Mouse (Mus musculus): ENCODE measurements around the gene Atg10. TPM values are rescaled to one million over a fixed set of nuclear protein-coding genes. Genes with fewer than 3 reads are reported as not detected.
A peak's percentile ranks its signal among the peaks of the same experiment; 100 is the strongest.

Atg10 gene
- total RNA-seq, 1 experiment from 2014 or later = 18.2 TPM

GRCm38 (mm10) chr13:91011851-91012250, 211.9 kb downstream of the Atg10 start:
- no peak for DNase-seq

GRCm38 (mm10) chr13:90995034-90995629, 228.6 kb downstream of the Atg10 start:
- no peak for DNase-seq

GRCm38 (mm10) chr13:90993602-90994001, 230.2 kb downstream of the Atg10 start:
- DNase-seq = no peak

- peak; percentile 15 for DNase-seq
Measured at GRCm38 (mm10) chr13:90992948-90993347, 230.8 kb downstream of the Atg10 start.

- no peak for DNase-seq
Measured at GRCm38 (mm10) chr13:90988226-90988625, 235.5 kb downstream of the Atg10 start.

GRCm38 (mm10) chr13:90985417-90985816, 238.4 kb downstream of the Atg10 start:
- DNase-seq = no peak

GRCm38 (mm10) chr13:90984073-90984472, 239.7 kb downstream of the Atg10 start:
- no peak for DNase-seq

- no peak for DNase-seq
Measured at GRCm38 (mm10) chr13:90981798-90982197, 242.0 kb downstream of the Atg10 start.

- DNase-seq = no peak
Measured at GRCm38 (mm10) chr13:90980878-90981674, 242.7 kb downstream of the Atg10 start.

GRCm38 (mm10) chr13:90977057-90977456, 246.7 kb downstream of the Atg10 start:
- peak; percentile 37 for DNase-seq

GRCm38 (mm10) chr13:90973409-90973808, 250.4 kb downstream of the Atg10 start:
- no peak for DNase-seq

- DNase-seq = no peak
Measured at GRCm38 (mm10) chr13:90970259-90971017, 253.3 kb downstream of the Atg10 start.

- no peak for DNase-seq
Measured at GRCm38 (mm10) chr13:90968940-90969339, 254.8 kb downstream of the Atg10 start.

- DNase-seq = peak; percentile 89
Measured at GRCm38 (mm10) chr13:90967422-90967821, 256.3 kb downstream of the Atg10 start.

GRCm38 (mm10) chr13:90965996-90966395, 257.8 kb downstream of the Atg10 start:
- no peak for DNase-seq

- no peak for DNase-seq
Measured at GRCm38 (mm10) chr13:90964511-90964910, 259.3 kb downstream of the Atg10 start.

- DNase-seq = no peak
Measured at GRCm38 (mm10) chr13:90962836-90963760, 260.7 kb downstream of the Atg10 start.

GRCm38 (mm10) chr13:90960591-90960990, 263.2 kb downstream of the Atg10 start:
- DNase-seq = no peak

- no peak for DNase-seq
Measured at GRCm38 (mm10) chr13:90958894-90959293, 264.9 kb downstream of the Atg10 start.

GRCm38 (mm10) chr13:90939600-90939999, 284.2 kb downstream of the Atg10 start:
- no peak for DNase-seq

- DNase-seq = no peak
Measured at GRCm38 (mm10) chr13:90939192-90939591, 284.6 kb downstream of the Atg10 start.

- DNase-seq = no peak
Measured at GRCm38 (mm10) chr13:90935852-90936251, 287.9 kb downstream of the Atg10 start.

All from adrenal gland, postnatal 14 days (tissue).